Comparison of ENCODE assay signal across 8 mouse cellular contexts in the genomic region with DNA sequence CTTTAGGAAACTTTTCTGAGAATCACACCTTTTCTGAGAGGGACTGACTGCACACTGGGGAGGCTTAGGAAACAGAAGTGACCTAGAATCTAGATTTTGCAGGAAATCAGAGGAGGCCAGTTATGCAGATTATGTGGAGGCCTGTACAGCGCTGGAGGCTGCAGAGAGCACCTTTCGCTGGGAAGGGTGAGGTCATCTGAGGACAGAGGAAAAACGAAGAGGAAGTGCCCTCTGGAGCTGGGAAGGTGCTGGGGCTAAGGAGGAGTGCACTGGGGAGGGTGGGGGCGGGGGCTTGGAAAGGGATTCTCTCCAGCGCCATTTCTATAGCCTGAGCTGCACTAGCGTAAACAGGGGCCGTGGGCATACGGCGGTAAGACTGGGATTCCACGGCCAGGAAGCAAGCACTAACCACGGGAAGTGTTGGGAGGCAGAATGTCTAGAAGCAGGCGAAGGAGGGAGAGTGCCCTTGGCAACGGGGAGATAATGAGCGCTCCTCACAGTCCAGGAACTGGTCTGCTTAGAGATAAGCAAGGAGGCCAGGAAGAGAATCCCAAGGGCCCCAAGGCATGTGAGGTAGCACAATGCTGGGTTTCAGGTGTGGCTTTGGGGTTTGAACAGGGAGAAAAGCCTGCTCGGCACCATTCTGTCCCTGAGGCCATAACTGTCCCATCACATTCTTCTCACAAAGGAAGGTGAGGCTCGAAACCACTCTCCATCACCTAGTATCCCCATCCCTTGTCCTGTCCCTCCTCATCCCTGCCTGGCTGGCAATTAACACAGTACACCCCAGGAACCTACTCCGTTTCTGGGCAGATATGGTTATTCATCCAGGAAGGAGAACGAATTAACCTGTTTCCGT.
DNase-seq lines count a peak whose midpoint lies in the region; ATAC-seq and TF ChIP-seq lines count a peak whose summit lies in the region.

No protein-coding gene starts in this region.

- H3K4me2 ChIP-seq in heart, embryonic 15.5 days = peak overlapping the region; percentile 39
- H3K4me2 ChIP-seq in forebrain, postnatal 0 days (ENCODE audit: low read depth) = peak overlapping the region; percentile 21; the same call in 1 of the 2 replicates
- H3K4me2 ChIP-seq in limb, embryonic 13.5 days (replicated peaks) = peak overlapping the region; percentile 44
- H3K4me2 ChIP-seq in neural tube, embryonic 11.5 days (ENCODE audit: low read depth) = no peak overlapping the region

- no peaks in the 10 kb centered on the region for H3K27me3 ChIP-seq in heart, embryonic 15.5 days
- H3K27me3 ChIP-seq in forebrain, postnatal 0 days (ENCODE audit: insufficient read depth, low read length) = no peaks in the 10 kb centered on the region
- no peaks in the 10 kb centered on the region for H3K27me3 ChIP-seq in limb, embryonic 13.5 days
- H3K27me3 ChIP-seq in neural tube, embryonic 11.5 days (ENCODE audit: control insufficient read depth, insufficient read depth, low read length) = no peaks in the 10 kb centered on the region

- no peak overlapping the region for H3K9ac ChIP-seq in heart, embryonic 15.5 days
- H3K9ac ChIP-seq in forebrain, postnatal 0 days = no peak overlapping the region
- H3K9ac ChIP-seq in limb, embryonic 13.5 days = peak overlapping the region; percentile 39; the same call in 1 of the 2 replicates
- peak overlapping the region; percentile 35; the same call in 1 of the 2 replicates for H3K9ac ChIP-seq in neural tube, embryonic 11.5 days (ENCODE audit: low read length)

- no peak for TF ChIP-seq CTCF in forebrain, postnatal 0 days (IDR thresholded peaks at IDR 0.05; ENCODE audit: low read depth)

- ATAC-seq in heart, embryonic 15.5 days (replicated peaks; ENCODE audit: insufficient number of reproducible peaks, insufficient read depth, low FRiP score, low read depth) = peak; percentile 45; the same call in 1 of the 2 replicates
- ATAC-seq in forebrain, postnatal 0 days = peak; percentile 48; the same call in 1 of the 2 replicates
- ATAC-seq in limb, embryonic 13.5 days (ENCODE audit: low FRiP score, low read depth) = 0 out of 2 replicates have a peak, but pooled peaks have one; percentile 24
- ATAC-seq in neural tube, embryonic 11.5 days (ENCODE audit: insufficient read depth, low FRiP score, low TSS enrichment) = no peak

- no peaks in the 10 kb centered on the region for H3K9me3 ChIP-seq in heart, embryonic 15.5 days (replicated peaks)
- H3K9me3 ChIP-seq in forebrain, postnatal 0 days (ENCODE audit: low read length) = no peaks in the 10 kb centered on the region
- H3K9me3 ChIP-seq in limb, embryonic 13.5 days = no peaks in the 10 kb centered on the region
- H3K9me3 ChIP-seq in neural tube, embryonic 11.5 days (ENCODE audit: control insufficient read depth, low read length) = no peaks in the 10 kb centered on the region

- no peak overlapping the region; the same call in 1 of the 2 replicates for H3K27ac ChIP-seq in heart, embryonic 15.5 days
- H3K27ac ChIP-seq in forebrain, postnatal 0 days (ENCODE audit: low read depth, low read length) = no peak overlapping the region
- peak overlapping the region; percentile 34; the same call in 1 of the 2 replicates for H3K27ac ChIP-seq in limb, embryonic 13.5 days
- no peak overlapping the region for H3K27ac ChIP-seq in neural tube, embryonic 11.5 days (ENCODE audit: low read depth, low read length)

- WGBS in heart, embryonic 15.5 days = 24% methylated on average over 19 of the region's 19 CpGs
- 25% methylated on average over 19 of the region's 19 CpGs for WGBS in forebrain, postnatal 0 days
- WGBS in limb, embryonic 13.5 days = 14% methylated on average over 19 of the region's 19 CpGs
- WGBS in neural tube, embryonic 11.5 days = 21% methylated on average over 19 of the region's 19 CpGs

- DNase-seq in heart, adult 11 months = no peak
- DNase-seq in forebrain, postnatal 0 days = peak; percentile 29
- no peak for DNase-seq in neural tube, embryonic 11.5 days (ENCODE audit: low spot score)
- no peak for DNase-seq in left cerebral cortex, adult 9 months (ENCODE audit: low spot score in 2 of 2)
- no peak for DNase-seq in cerebellum, adult 9-11 months
- DNase-seq in gastrocnemius, adult 8-10 months (ENCODE audit: low spot score in 2 of 2) = no peak

- no peaks in the 10 kb centered on the region for H3K36me3 ChIP-seq in heart, embryonic 15.5 days
- H3K36me3 ChIP-seq in forebrain, postnatal 0 days (ENCODE audit: insufficient read depth) = no peaks in the 10 kb centered on the region
- no peaks in the 10 kb centered on the region for H3K36me3 ChIP-seq in limb, embryonic 13.5 days
- no peaks in the 10 kb centered on the region for H3K36me3 ChIP-seq in neural tube, embryonic 11.5 days (ENCODE audit: control insufficient read depth, insufficient read depth, low read length)

- peaks cover 20% of the 10 kb centered on the region for H3K4me1 ChIP-seq in heart, embryonic 15.5 days (replicated peaks)
- no peaks in the 10 kb centered on the region for H3K4me1 ChIP-seq in forebrain, postnatal 0 days (ENCODE audit: insufficient read depth)
- peaks cover 24% of the 10 kb centered on the region for H3K4me1 ChIP-seq in limb, embryonic 13.5 days
- H3K4me1 ChIP-seq in neural tube, embryonic 11.5 days (ENCODE audit: control insufficient read depth, insufficient read depth, low read length) = peaks cover 12% of the 10 kb centered on the region; the same call in 1 of the 2 replicates

- no peak overlapping the region for H3K4me3 ChIP-seq in heart, embryonic 15.5 days
- H3K4me3 ChIP-seq in forebrain, postnatal 0 days (ENCODE audit: low read depth, low read length) = no peak overlapping the region
- H3K4me3 ChIP-seq in limb, embryonic 13.5 days = no peak overlapping the region
- no peak overlapping the region for H3K4me3 ChIP-seq in neural tube, embryonic 11.5 days (ENCODE audit: low read depth, low read length)

Comparison
In these comparisons a context has a peak if more than half of its experiments do, and no peak if none do; other contexts are left out.
1. H3K9ac ChIP-seq: peak in limb, embryonic 13.5 days (single experiment) and neural tube, embryonic 11.5 days (single experiment); none in heart, embryonic 15.5 days (single experiment) and forebrain, postnatal 0 days (single experiment).